ENCODE assay signal across 9 mouse cellular contexts in the genomic region with DNA sequence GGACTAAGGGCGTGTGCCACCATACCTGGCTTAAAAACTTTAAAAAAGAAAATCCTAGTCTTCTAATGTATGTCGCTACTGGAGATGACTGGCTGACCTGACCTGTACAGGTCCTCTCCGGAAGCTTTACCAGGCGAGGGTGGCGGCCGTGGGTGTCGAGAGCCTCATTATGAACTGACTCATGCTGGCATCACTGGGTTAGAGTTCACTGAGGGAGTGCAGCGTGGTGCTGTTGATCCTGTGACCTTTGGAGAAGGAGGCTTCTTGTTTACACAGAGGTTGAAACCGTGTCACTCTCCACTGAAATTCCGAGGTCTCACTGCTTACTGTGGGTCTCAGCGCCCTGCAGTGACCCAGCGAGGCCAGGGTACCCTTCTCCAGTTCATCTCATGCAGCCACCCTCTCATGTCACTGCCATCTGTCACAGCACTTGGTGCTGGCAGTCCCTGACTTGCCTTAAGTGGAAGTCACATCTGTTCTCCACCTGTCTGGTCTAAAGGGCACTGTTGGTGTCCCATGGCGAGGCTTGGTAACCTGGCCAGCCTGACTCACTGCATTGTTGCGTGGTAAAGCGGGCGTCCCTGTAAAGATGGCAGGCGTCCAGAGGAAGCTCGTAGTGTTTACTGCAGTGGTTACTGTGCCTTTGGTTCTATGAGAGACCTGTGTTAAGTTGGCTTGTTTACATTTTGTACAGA. TPM values are rescaled to one million over a fixed set of nuclear protein-coding genes. Genes with fewer than 3 reads are reported as not detected.
A peak's percentile ranks its signal among the peaks of the same experiment; 100 is the strongest.
DNase-seq lines count a peak whose midpoint lies in the region; ATAC-seq lines count a peak whose summit lies in the region.
"Had no signal": no experiment of that assay in that cellular context is flagged by ENCODE, and none has a peak within 500 bp of the region (broad histone marks: within the 10 kb centered on the region; RNA-seq: fewer than 3 reads in every experiment).

No protein-coding gene starts in this region.

- no peak overlapping the region for H3K4me3 ChIP-seq in liver, embryonic 15.5 days (replicated peaks)
- H3K4me3 ChIP-seq: stomach, embryonic 15.5 days had no signal

- peak; percentile 44 to 65 for DNase-seq in lung, adult 18-20 months
- no peak for DNase-seq in lung, postnatal 10 days
- peak; percentile 26 for DNase-seq in gastrocnemius, postnatal 10 days
- peak; percentile 57 for DNase-seq in yolk sac, embryonic 10.5 days (ENCODE audit: low spot score)
- DNase-seq in heart, adult 18-20 months = no peak
- DNase-seq in layer of hippocampus, adult 9-11 months = no peak

- peak overlapping the region; percentile 57; the same call in 1 of the 2 replicates for H3K27ac ChIP-seq in liver, embryonic 15.5 days (replicated peaks)
- H3K27ac ChIP-seq: stomach, embryonic 15.5 days had no signal

- no peaks in the 10 kb centered on the region for H3K27me3 ChIP-seq in liver, embryonic 15.5 days
- H3K27me3 ChIP-seq: stomach, embryonic 15.5 days had no signal

- H3K36me3 ChIP-seq in liver, embryonic 15.5 days (replicated peaks) = peaks cover 21% of the 10 kb centered on the region
- H3K36me3 ChIP-seq: stomach, embryonic 15.5 days had no signal

- ATAC-seq in liver, embryonic 15.5 days (ENCODE audit: insufficient read depth) = peak; percentile 56
- ATAC-seq: activated CD4-positive, CD25-positive, alpha-beta regulatory T cell, adult 4 months had no signal

- no peak overlapping the region for H3K9ac ChIP-seq in liver, embryonic 15.5 days
- H3K9ac ChIP-seq: stomach, embryonic 15.5 days had no signal

- H3K9me3 ChIP-seq in liver, embryonic 15.5 days (replicated peaks) = no peaks in the 10 kb centered on the region
- H3K9me3 ChIP-seq: stomach, embryonic 15.5 days had no signal

- H3K4me1 ChIP-seq in liver, embryonic 15.5 days (replicated peaks) = peaks cover 45% of the 10 kb centered on the region
- H3K4me1 ChIP-seq: stomach, embryonic 15.5 days had no signal

- 75% methylated on average over 18 of the region's 18 CpGs for WGBS in liver, embryonic 15.5 days (ENCODE audit: insufficient replicate concordance)

- H3K4me2 ChIP-seq in liver, embryonic 15.5 days = no peak overlapping the region
- H3K4me2 ChIP-seq: stomach, embryonic 15.5 days had no signal

RNA-seq across cellular contexts. Expression of gene Dop1b, which starts 21.3 kb away (rescaled TPM):
- total RNA-seq in gastrocnemius, postnatal 10 days (2021) = 10 to 100 TPM; 34.7 to 37.7 TPM
- 12.2 and 15.8 TPM in 2 replicates for polyA plus RNA-seq in liver, embryonic 15.5 days (2015; fragmentation: Nextera tagmentation; extraction: Ambion mirVana)
- 10 to 100 TPM; 15.9 to 16.9 TPM for total RNA-seq in heart, adult 18-20 months (2021)

RNA-seq across cellular contexts. Expression of gene Cbr3, which starts 50.0 kb away (rescaled TPM):
- 1 to 10 TPM; 3.5 to 6.3 TPM for total RNA-seq in gastrocnemius, postnatal 10 days (2021)
- polyA plus RNA-seq in liver, embryonic 15.5 days (2015; fragmentation: Nextera tagmentation; extraction: Ambion mirVana) = 0.38 and 0.48 TPM in 2 replicates
- 1 to 10 TPM; 2.5 to 2.6 TPM for total RNA-seq in heart, adult 18-20 months (2021)
- polyA plus RNA-seq: activated CD4-positive, CD25-positive, alpha-beta regulatory T cell, adult 4 months had no signal

Comparison
In these comparisons a context has a peak if more than half of its experiments do, and no peak if none do; other contexts are left out.
1. DNase-seq: peak in lung, adult 18-20 months (2 of 2), gastrocnemius, postnatal 10 days (single experiment) and yolk sac, embryonic 10.5 days (single experiment); none in lung, postnatal 10 days (single experiment), heart, adult 18-20 months (0 of 2) and layer of hippocampus, adult 9-11 months (single experiment).